20 mouse cellular contexts compared by ENCODE assay signal in the genomic region with DNA sequence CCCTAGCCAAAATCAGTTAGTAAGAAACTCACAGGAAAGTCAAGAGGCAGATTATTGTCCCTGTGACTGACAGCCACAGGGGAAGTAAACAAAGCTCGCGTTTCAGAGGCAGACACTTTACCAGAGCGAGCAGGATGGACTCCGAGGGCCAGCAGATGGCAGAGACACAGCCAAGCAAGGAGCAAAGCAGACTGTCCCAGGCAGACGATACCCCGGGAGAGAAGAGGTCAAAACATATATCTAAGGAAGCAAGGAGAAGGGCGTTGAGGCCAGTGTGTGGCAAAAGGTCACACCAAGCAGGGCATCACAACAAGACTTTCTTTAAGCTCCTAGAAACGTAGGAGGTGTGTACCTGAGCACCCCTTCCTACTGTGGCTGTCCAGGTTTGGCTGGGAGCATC.
DNase-seq lines count a peak whose midpoint lies in the region; ATAC-seq and TF ChIP-seq lines count a peak whose summit lies in the region.
"Had no signal": no experiment of that assay in that cellular context is flagged by ENCODE, and none has a peak within 500 bp of the region (broad histone marks: within the 10 kb centered on the region; RNA-seq: fewer than 3 reads in every experiment).

No protein-coding gene starts in this region.

- no peaks in the 10 kb centered on the region for H3K36me3 ChIP-seq in hindbrain, embryonic 10.5 days
- no peaks in the 10 kb centered on the region for H3K36me3 ChIP-seq in hindbrain, embryonic 12.5 days
- H3K36me3 ChIP-seq in neural tube, embryonic 13.5 days = no peaks in the 10 kb centered on the region
- H3K36me3 ChIP-seq in midbrain, postnatal 0 days (ENCODE audit: insufficient read depth, low read length) = no peaks in the 10 kb centered on the region
- H3K36me3 ChIP-seq: forebrain, embryonic 10.5 days; heart, embryonic 12.5 days; liver, embryonic 15.5 days; neural tube, embryonic 15.5 days had no signal

- H3K4me1 ChIP-seq in hindbrain, embryonic 10.5 days (replicated peaks) = peaks cover 18% of the 10 kb centered on the region
- H3K4me1 ChIP-seq in hindbrain, embryonic 12.5 days = peaks cover 16% of the 10 kb centered on the region
- H3K4me1 ChIP-seq in neural tube, embryonic 13.5 days (replicated peaks) = peaks cover 48% of the 10 kb centered on the region
- no peaks in the 10 kb centered on the region; the same call in 1 of the 2 replicates for H3K4me1 ChIP-seq in midbrain, postnatal 0 days (ENCODE audit: insufficient read depth, low read length)
- H3K4me1 ChIP-seq: heart, embryonic 12.5 days; liver, embryonic 15.5 days had no signal

- TF ChIP-seq CTCF in midbrain, postnatal 0 days (IDR thresholded peaks at IDR 0.05) = peak; percentile 34; the same call in 1 of the 2 replicates

- no peak overlapping the region; the same call in 1 of the 2 replicates for H3K27ac ChIP-seq in hindbrain, embryonic 10.5 days
- no peak overlapping the region for H3K27ac ChIP-seq in hindbrain, embryonic 12.5 days
- peak overlapping the region; percentile 49; the same call in 1 of the 2 replicates for H3K27ac ChIP-seq in neural tube, embryonic 13.5 days (replicated peaks)
- H3K27ac ChIP-seq in midbrain, postnatal 0 days (ENCODE audit: low read depth, low read length) = no peak overlapping the region
- H3K27ac ChIP-seq: forebrain, embryonic 10.5 days; liver, embryonic 15.5 days; neural tube, embryonic 15.5 days had no signal

- H3K4me2 ChIP-seq in hindbrain, embryonic 12.5 days (replicated peaks) = no peak overlapping the region
- no peak overlapping the region for H3K4me2 ChIP-seq in neural tube, embryonic 13.5 days
- no peak overlapping the region for H3K4me2 ChIP-seq in midbrain, postnatal 0 days (ENCODE audit: low read depth, low read length, poor library complexity, severe bottlenecking)
- H3K4me2 ChIP-seq: heart, embryonic 12.5 days; liver, embryonic 15.5 days; neural tube, embryonic 15.5 days had no signal

- H3K9me3 ChIP-seq in hindbrain, embryonic 10.5 days = no peaks in the 10 kb centered on the region
- H3K9me3 ChIP-seq in hindbrain, embryonic 12.5 days (replicated peaks) = no peaks in the 10 kb centered on the region
- no peaks in the 10 kb centered on the region for H3K9me3 ChIP-seq in neural tube, embryonic 13.5 days
- no peaks in the 10 kb centered on the region for H3K9me3 ChIP-seq in midbrain, postnatal 0 days (ENCODE audit: low read length)
- H3K9me3 ChIP-seq: forebrain, embryonic 10.5 days; heart, embryonic 12.5 days; liver, embryonic 15.5 days; neural tube, embryonic 15.5 days had no signal

- DNase-seq in hindbrain, embryonic 10.5 days (ENCODE audit: low spot score) = peak; percentile 9
- DNase-seq in neural tube, embryonic 10.5 days (ENCODE audit: extremely low spot score, low spot score) = no peak
- DNase-seq in cerebellum, postnatal 25 days = peak; percentile 74
- DNase-seq in midbrain, postnatal 0 days (ENCODE audit: low spot score) = no peak
- DNase-seq in layer of hippocampus, adult 11-12 months (ENCODE audit: low spot score) = no peak
- DNase-seq in layer of hippocampus, postnatal 14 days (ENCODE audit: low spot score in 2 of 2) = no peak
- DNase-seq: adrenal gland, postnatal 36 days; B cell, adult 2 months; embryo, embryonic 11 days; heart, postnatal 14 days; layer of hippocampus, postnatal 36 days; right cerebral cortex, postnatal 14 days; thymus, postnatal 36 days had no signal

- no peak overlapping the region for H3K4me3 ChIP-seq in hindbrain, embryonic 10.5 days
- no peak overlapping the region for H3K4me3 ChIP-seq in hindbrain, embryonic 12.5 days
- H3K4me3 ChIP-seq in neural tube, embryonic 13.5 days = no peak overlapping the region
- H3K4me3 ChIP-seq in midbrain, postnatal 0 days (ENCODE audit: low read depth, low read length) = no peak overlapping the region
- H3K4me3 ChIP-seq: forebrain, embryonic 10.5 days; heart, embryonic 12.5 days; liver, embryonic 15.5 days; neural tube, embryonic 15.5 days had no signal

- H3K9ac ChIP-seq in hindbrain, embryonic 12.5 days = no peak overlapping the region
- H3K9ac ChIP-seq in neural tube, embryonic 13.5 days = no peak overlapping the region
- no peak overlapping the region for H3K9ac ChIP-seq in midbrain, postnatal 0 days (replicated peaks; ENCODE audit: low read length, poor library complexity, severe bottlenecking)
- H3K9ac ChIP-seq: heart, embryonic 12.5 days; liver, embryonic 15.5 days; neural tube, embryonic 15.5 days had no signal

- 36% methylated on average over 8 of the region's 8 CpGs for WGBS in hindbrain, embryonic 10.5 days
- 34% methylated on average over 8 of the region's 8 CpGs for WGBS in hindbrain, embryonic 12.5 days
- WGBS in neural tube, embryonic 13.5 days = 40% methylated on average over 8 of the region's 8 CpGs
- 33% methylated on average over 8 of the region's 8 CpGs for WGBS in midbrain, postnatal 0 days

- H3K27me3 ChIP-seq in hindbrain, embryonic 10.5 days (ENCODE audit: insufficient read depth, poor library complexity, severe bottlenecking) = no peaks in the 10 kb centered on the region
- no peaks in the 10 kb centered on the region for H3K27me3 ChIP-seq in hindbrain, embryonic 12.5 days
- no peaks in the 10 kb centered on the region for H3K27me3 ChIP-seq in neural tube, embryonic 13.5 days
- H3K27me3 ChIP-seq in midbrain, postnatal 0 days (ENCODE audit: insufficient read depth, low read length) = no peaks in the 10 kb centered on the region
- H3K27me3 ChIP-seq: liver, embryonic 15.5 days; neural tube, embryonic 15.5 days had no signal

- ATAC-seq in hindbrain, embryonic 12.5 days (ENCODE audit: low FRiP score) = no peak
- ATAC-seq in neural tube, embryonic 13.5 days (ENCODE audit: low read depth) = no peak
- ATAC-seq in midbrain, postnatal 0 days (ENCODE audit: low FRiP score) = no peak
- ATAC-seq: lung, postnatal 0 days had no signal

Comparison
In these comparisons a context has a peak if more than half of its experiments do, and no peak if none do; other contexts are left out.
1. DNase-seq: peak in hindbrain, embryonic 10.5 days (single experiment) and cerebellum, postnatal 25 days (2 of 2); none in neural tube, embryonic 10.5 days (single experiment), midbrain, postnatal 0 days (single experiment), layer of hippocampus, adult 11-12 months (single experiment) and layer of hippocampus, postnatal 14 days (0 of 2).